Mouse (Mus musculus) myocyte (in vitro differentiated cells): Measurements from ENCODE around the gene Gdpd3. TPM values are rescaled to one million over a fixed set of nuclear protein-coding genes. Genes with fewer than 3 reads are reported as not detected.

Source experiments
- H3K27me3 ChIP-seq: one replicate; pipeline ENCODE4 v1.6.1; 2011; ENCODE audit not compliant: control insufficient read depth, insufficient read depth, insufficient read length
- H3K36me3 ChIP-seq: one replicate; pipeline ENCODE4 v1.6.1; 2011; ENCODE audit not compliant: control insufficient read depth, insufficient read depth
- H3K4me2 ChIP-seq: one replicate; pipeline ENCODE4 v1.6.1; 2011; ENCODE audit warnings: low read depth, control low read depth
- H3K4me3 ChIP-seq: one replicate; pipeline ENCODE4 v1.5.1; 2011; ENCODE audit warnings: mild to moderate bottlenecking, control low read depth, moderate library complexity
- H3K79me2 ChIP-seq: one replicate; pipeline ENCODE4 v1.6.1; 2011; ENCODE audit not compliant: control insufficient read depth, insufficient read depth
- H3ac ChIP-seq: one replicate; pipeline ENCODE4 v1.6.1; 2011; ENCODE audit not compliant: control insufficient read depth, insufficient read length
- CEBPB ChIP-seq: IDR thresholded peaks from 2 replicates; pipeline ENCODE4 v1.6.1; 2011; ENCODE audit warnings: mild to moderate bottlenecking, moderate library complexity; ENCODE audit not compliant: poor library complexity, insufficient read depth, severe bottlenecking
- E2F4 ChIP-seq: IDR thresholded peaks from one replicate; pipeline ENCODE4 v1.6.1; 2011; ENCODE audit warnings: mild to moderate bottlenecking, control low read depth, moderate library complexity; ENCODE audit not compliant: insufficient read depth
- MAX ChIP-seq: IDR thresholded peaks from one replicate; pipeline ENCODE4 v1.6.1; 2011; ENCODE audit warnings: low read depth, mild to moderate bottlenecking, control low read depth
- MYOD1 ChIP-seq, 3 experiments: IDR thresholded peaks; one replicate each; pipeline ENCODE4 v1.6.1; 2011; ENCODE audit warnings: control low read depth in 2 of 3, low read depth in 2 of 3, mild to moderate bottlenecking in 2 of 3, moderate library complexity in 1 of 3; ENCODE audit not compliant: insufficient read length in 2 of 3, control insufficient read depth in 1 of 3
- MYOG ChIP-seq, 3 experiments: IDR thresholded peaks; one replicate each; pipeline ENCODE4 v1.6.1; 2011; ENCODE audit warnings: control low read depth in 2 of 3, low read depth in 2 of 3, mild to moderate bottlenecking in 2 of 3; ENCODE audit not compliant: insufficient read length in 2 of 3, control insufficient read depth in 1 of 3, insufficient read depth in 1 of 3
- POLR2A ChIP-seq: IDR thresholded peaks from one replicate; pipeline ENCODE4 v1.6.1; 2011; ENCODE audit warnings: low read depth, mild to moderate bottlenecking, control low read depth, moderate library complexity; ENCODE audit not compliant: insufficient read length
- POLR2AphosphoS2 ChIP-seq: IDR thresholded peaks from one replicate; pipeline ENCODE4 v1.6.1; 2011; ENCODE audit warnings: low read depth, control low read depth; ENCODE audit not compliant: insufficient read length
- REST ChIP-seq: IDR thresholded peaks from one replicate; pipeline ENCODE4 v1.6.1; 2011; ENCODE audit warnings: mild to moderate bottlenecking, control low read depth, moderate library complexity; ENCODE audit not compliant: insufficient read depth, insufficient read length
- SRF ChIP-seq: IDR thresholded peaks from one replicate; pipeline ENCODE4 v1.6.1; 2011; ENCODE audit warnings: low read depth; ENCODE audit not compliant: control insufficient read depth, insufficient read length
- TCF12 ChIP-seq: IDR thresholded peaks from one replicate; pipeline ENCODE4 v1.6.1; 2011; ENCODE audit warnings: mild to moderate bottlenecking, control low read depth; ENCODE audit not compliant: poor library complexity, insufficient read depth, severe bottlenecking
- TCF3 ChIP-seq: IDR thresholded peaks from one replicate; pipeline ENCODE4 v1.6.1; 2011; ENCODE audit warnings: low read depth, control low read depth; ENCODE audit not compliant: insufficient read length
- USF1 ChIP-seq: IDR thresholded peaks from one replicate; pipeline ENCODE4 v1.6.1; 2011; ENCODE audit warnings: low read depth, mild to moderate bottlenecking, control low read depth, moderate library complexity
- polyA plus RNA-seq: library from polyadenylated mRNA; unstranded; fragments of >200 nt; fragmentation: generic; extraction: Trizol; gene quantifications from one replicate; pipeline ENCODE4 v1.2.1, GENCODE M21; 2012; ENCODE audit warnings: missing spikeins

Gene Gdpd3
- polyA plus RNA-seq, result 1.1 TPM

- no peaks in the 10 kb centered on the region for H3K79me2 ChIP-seq
- H3ac ChIP-seq, result no peak within 1 kb of the TSS
- no peak within 1 kb of the TSS for H3K4me2 ChIP-seq
- peaks cover 2% of the 10 kb centered on the region for H3K36me3 ChIP-seq
- H3K4me3 ChIP-seq, result no peak within 1 kb of the TSS
- H3K27me3 ChIP-seq, result no peaks in the 10 kb centered on the region
- TF ChIP-seq TCF12, result no peak
- no peak for TF ChIP-seq MYOG (IDR thresholded peaks at IDR 0.05; ENCODE audit: control insufficient read depth in 1 of 3, insufficient read depth in 1 of 3, insufficient read length in 2 of 3, low read depth in 2 of 3)
- no peak for TF ChIP-seq MAX
Observed at GRCm38 (mm10) chr7:126766201-126766600, at the start of gene Gdpd3. Gdpd3 (plus strand) TSS chr7:126766334.

- Histone ChIP-seq H3ac (no peak overlapping the region), H3K79me2 (no peaks in the 10 kb centered on the region), H3K36me3 (no peaks in the 10 kb centered on the region), H3K4me2 (no peak overlapping the region), H3K4me3 (no peak overlapping the region), H3K27me3 (peaks cover 19% of the 10 kb centered on the region)
- TF ChIP-seq CEBPB, result no peak
- no peak for TF ChIP-seq POLR2A
- TF ChIP-seq TCF12, result no peak
- TF ChIP-seq REST, result no peak
- TF ChIP-seq USF1, result no peak
- TF ChIP-seq POLR2AphosphoS2, result no peak
- TF ChIP-seq MYOG (IDR thresholded peaks at IDR 0.05; ENCODE audit: control insufficient read depth in 1 of 3, insufficient read depth in 1 of 3, insufficient read length in 2 of 3, low read depth in 2 of 3), result no peak
- TF ChIP-seq SRF, result no peak
- no peak for TF ChIP-seq TCF3
- no peak for TF ChIP-seq MAX
Observed at GRCm38 (mm10) chr7:126717566-126717965, 48.6 kb upstream of the Gdpd3 start.

- Histone ChIP-seq H3K4me3 (no peak overlapping the region), H3ac (no peak overlapping the region), H3K36me3 (no peaks in the 10 kb centered on the region), H3K4me2 (no peak overlapping the region), H3K27me3 (peaks cover 16% of the 10 kb centered on the region), H3K79me2 (no peaks in the 10 kb centered on the region)
- TF ChIP-seq POLR2A (no peak), E2F4 (no peak), TCF3 (no peak), CEBPB (no peak), TCF12 (no peak), MYOD1 (IDR thresholded peaks at IDR 0.05; ENCODE audit: control insufficient read depth in 1 of 3, insufficient read length in 2 of 3, low read depth in 2 of 3) (no peak), MAX (no peak), USF1 (no peak), REST (no peak)
Observed at GRCm38 (mm10) chr7:126718787-126719337, 47.3 kb upstream of the Gdpd3 start.

- Histone ChIP-seq H3ac (no peak overlapping the region), H3K27me3 (no peaks in the 10 kb centered on the region), H3K4me2 (no peak overlapping the region), H3K36me3 (no peaks in the 10 kb centered on the region), H3K4me3 (no peak overlapping the region), H3K79me2 (no peaks in the 10 kb centered on the region)
- no peak for TF ChIP-seq USF1
- no peak for TF ChIP-seq SRF
- no peak for TF ChIP-seq E2F4
- TF ChIP-seq POLR2AphosphoS2, result no peak
- no peak for TF ChIP-seq POLR2A
- no peak for TF ChIP-seq MYOD1 (IDR thresholded peaks at IDR 0.05; ENCODE audit: control insufficient read depth in 1 of 3, insufficient read length in 2 of 3, low read depth in 2 of 3)
- no peak for TF ChIP-seq REST
- no peak for TF ChIP-seq TCF3
- TF ChIP-seq MAX, result no peak
- TF ChIP-seq TCF12, result no peak
- no peak for TF ChIP-seq CEBPB
- TF ChIP-seq MYOG (IDR thresholded peaks at IDR 0.05; ENCODE audit: control insufficient read depth in 1 of 3, insufficient read depth in 1 of 3, insufficient read length in 2 of 3, low read depth in 2 of 3), result no peak
Observed at GRCm38 (mm10) chr7:126721635-126722034, 44.5 kb upstream of the Gdpd3 start.

- no peaks in the 10 kb centered on the region for H3K36me3 ChIP-seq
- no peaks in the 10 kb centered on the region for H3K27me3 ChIP-seq
- no peak overlapping the region for H3ac ChIP-seq
- H3K4me3 ChIP-seq, result no peak overlapping the region
- H3K79me2 ChIP-seq, result no peaks in the 10 kb centered on the region
- TF ChIP-seq POLR2A, result no peak
- no peak for TF ChIP-seq REST
- TF ChIP-seq USF1, result no peak
- no peak for TF ChIP-seq MYOD1 (IDR thresholded peaks at IDR 0.05; ENCODE audit: control insufficient read depth in 1 of 3, insufficient read length in 2 of 3, low read depth in 2 of 3)
- TF ChIP-seq E2F4, result no peak
- TF ChIP-seq TCF12, result no peak
- no peak for TF ChIP-seq CEBPB
- TF ChIP-seq MYOG (IDR thresholded peaks at IDR 0.05; ENCODE audit: control insufficient read depth in 1 of 3, insufficient read depth in 1 of 3, insufficient read length in 2 of 3, low read depth in 2 of 3), result no peak
- TF ChIP-seq TCF3, result no peak
- no peak for TF ChIP-seq SRF
- TF ChIP-seq POLR2AphosphoS2, result no peak
- TF ChIP-seq MAX, result no peak
- no peak overlapping the region for H3K4me2 ChIP-seq
Observed at GRCm38 (mm10) chr7:126725077-126725476, 41.1 kb upstream of the Gdpd3 start.
